In the genomic region with DNA sequence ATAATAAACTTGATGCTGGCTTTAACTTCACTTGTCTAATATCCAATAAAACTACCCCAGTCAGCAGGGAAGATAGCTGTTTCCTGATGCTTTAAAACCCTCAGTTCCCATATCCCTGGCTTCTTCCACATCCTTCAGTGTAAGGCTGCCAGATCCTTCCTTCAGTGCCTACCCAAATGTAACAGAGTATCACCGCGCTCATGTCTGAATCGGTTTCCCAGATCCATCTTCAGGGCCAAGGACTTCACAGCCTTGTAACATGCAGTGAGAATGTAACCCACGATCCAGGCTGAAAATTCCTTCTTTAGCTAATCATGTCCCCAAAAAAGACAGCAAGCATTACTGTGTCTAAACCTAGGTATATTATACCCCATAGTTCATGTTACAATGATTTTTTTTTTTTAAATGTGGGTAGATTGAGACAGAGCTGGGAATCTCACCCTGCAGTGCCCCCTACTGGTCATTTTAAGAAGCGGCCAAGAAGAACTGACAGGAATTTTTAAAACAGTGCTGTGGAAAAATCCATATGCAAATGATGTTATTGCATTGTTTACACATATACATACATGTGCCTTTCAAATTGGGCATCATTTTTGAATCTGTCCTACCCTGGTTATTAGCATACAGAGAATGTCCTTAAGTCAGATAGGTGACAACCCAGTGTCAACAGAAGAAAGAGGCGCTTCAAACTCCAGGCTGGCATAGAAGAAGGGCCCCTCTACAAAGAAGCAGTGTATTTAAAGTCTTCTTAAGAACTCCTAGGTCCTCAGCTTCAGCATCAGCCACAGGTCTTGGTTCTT, we compare ENCODE assay signal across 9 mouse cellular contexts. TPM values are rescaled to one million over a fixed set of nuclear protein-coding genes. Genes with fewer than 3 reads are reported as not detected.
DNase-seq lines count a peak whose midpoint lies in the region; ATAC-seq lines count a peak whose summit lies in the region.
"Had no signal": no experiment of that assay in that cellular context is flagged by ENCODE, and none has a peak within 500 bp of the region (broad histone marks: within the 10 kb centered on the region; RNA-seq: fewer than 3 reads in every experiment).

No protein-coding gene starts in this region.

- H3K4me1 ChIP-seq in forebrain, embryonic 12.5 days, result no peaks in the 10 kb centered on the region
- H3K4me1 ChIP-seq in limb, embryonic 11.5 days (ENCODE audit: control insufficient read depth, insufficient read depth, low read length), result no peaks in the 10 kb centered on the region
- H3K4me1 ChIP-seq: embryonic facial prominence, embryonic 12.5 days had no signal

- peak; percentile 17; the same call in 1 of the 2 replicates for ATAC-seq in forebrain, embryonic 12.5 days (ENCODE audit: low FRiP score)
- no peak for ATAC-seq in limb, embryonic 11.5 days (ENCODE audit: insufficient number of reproducible peaks, low FRiP score, low TSS enrichment, low read depth)
- ATAC-seq in activated CD4-positive, CD25-positive, alpha-beta regulatory T cell, adult 4 months, result no peak

- no peaks in the 10 kb centered on the region for H3K36me3 ChIP-seq in forebrain, embryonic 12.5 days (replicated peaks)
- no peaks in the 10 kb centered on the region for H3K36me3 ChIP-seq in limb, embryonic 11.5 days (ENCODE audit: control insufficient read depth, insufficient read depth, low read length)
- H3K36me3 ChIP-seq: embryonic facial prominence, embryonic 12.5 days had no signal

- no peak overlapping the region for H3K27ac ChIP-seq in forebrain, embryonic 12.5 days
- no peak overlapping the region for H3K27ac ChIP-seq in limb, embryonic 11.5 days (replicated peaks; ENCODE audit: low read depth, low read length)
- H3K27ac ChIP-seq: embryonic facial prominence, embryonic 12.5 days had no signal

- no peaks in the 10 kb centered on the region for H3K9me3 ChIP-seq in forebrain, embryonic 12.5 days
- no peaks in the 10 kb centered on the region for H3K9me3 ChIP-seq in limb, embryonic 11.5 days (ENCODE audit: control insufficient read depth, low read length)
- H3K9me3 ChIP-seq: embryonic facial prominence, embryonic 12.5 days had no signal

- no peak overlapping the region for H3K4me2 ChIP-seq in forebrain, embryonic 12.5 days
- no peak overlapping the region for H3K4me2 ChIP-seq in limb, embryonic 11.5 days (ENCODE audit: low read depth, severe bottlenecking)
- H3K4me2 ChIP-seq: embryonic facial prominence, embryonic 12.5 days had no signal

- H3K4me3 ChIP-seq in forebrain, embryonic 12.5 days (replicated peaks), result no peak overlapping the region
- no peak overlapping the region for H3K4me3 ChIP-seq in limb, embryonic 11.5 days (ENCODE audit: low read depth, low read length)
- H3K4me3 ChIP-seq: embryonic facial prominence, embryonic 12.5 days had no signal

- peak; percentile 60 for DNase-seq in heart, postnatal 4 days
- DNase-seq in heart, adult 9 months (ENCODE audit: low spot score in 2 of 2), result no peak
- DNase-seq in CD4-positive helper T cell, adult 2 months (ENCODE audit: low read depth, low spot score), result peak; percentile 39
- peak; percentile 17 for DNase-seq in adrenal gland, postnatal 25 days
- DNase-seq in limb, embryonic 11.5 days (ENCODE audit: low spot score), result peak; percentile 55
- peak; percentile 3 for DNase-seq in retina, postnatal 7 days (ENCODE audit: low read depth, low spot score)

- H3K9ac ChIP-seq in forebrain, embryonic 12.5 days, result no peak overlapping the region
- H3K9ac ChIP-seq in limb, embryonic 11.5 days (ENCODE audit: low read length), result no peak overlapping the region
- H3K9ac ChIP-seq: embryonic facial prominence, embryonic 12.5 days had no signal

- H3K27me3 ChIP-seq in forebrain, embryonic 12.5 days, result no peaks in the 10 kb centered on the region
- no peaks in the 10 kb centered on the region for H3K27me3 ChIP-seq in limb, embryonic 11.5 days (ENCODE audit: control insufficient read depth, insufficient read depth, low read length)
- H3K27me3 ChIP-seq: embryonic facial prominence, embryonic 12.5 days had no signal

- WGBS in forebrain, embryonic 12.5 days, result 73% methylated on average over 6 of the region's 6 CpGs
- WGBS in limb, embryonic 11.5 days, result 73% methylated on average over 6 of the region's 6 CpGs

RNA-seq across cellular contexts. Expression of gene 2610301B20Rik, which starts 38.8 kb away (rescaled TPM):
- 1 to 10 TPM; 9.2 to 9.8 TPM for total RNA-seq in heart, postnatal 4 days (2021)
- 18.5 and 22.0 TPM in 2 replicates for total RNA-seq in adrenal gland, postnatal 25 days (2021)
- polyA plus RNA-seq in forebrain, embryonic 12.5 days (2016; fragmentation: Nextera tagmentation; extraction: Ambion mirVana), result 43.2 and 43.5 TPM in 2 replicates
- 27.6 and 28.9 TPM in 2 replicates for polyA plus RNA-seq in limb, embryonic 11.5 days (2014; fragmentation: Nextera tagmentation; extraction: Ambion mirVana)
- polyA plus RNA-seq in activated CD4-positive, CD25-positive, alpha-beta regulatory T cell, adult 4 months (2017; shearing (Covaris generic)), result 10 to 100 TPM in 1 of 2 experiments, 1 to 10 TPM in 1; 9.6 to 10.4 TPM

Comparison
In these comparisons a context has a peak if more than half of its experiments do, and no peak if none do; other contexts are left out.
1. DNase-seq: peak in heart, postnatal 4 days (single experiment), CD4-positive helper T cell, adult 2 months (single experiment), adrenal gland, postnatal 25 days (single experiment), limb, embryonic 11.5 days (single experiment) and retina, postnatal 7 days (single experiment); none in heart, adult 9 months (0 of 2).